Mouse (Mus musculus): ENCODE measurements around the gene Copz1. TPM values are rescaled to one million over a fixed set of nuclear protein-coding genes. Genes with fewer than 3 reads are reported as not detected.

Gene Copz1
- total and polyA plus RNA-seq, 3 experiments, result 80.0 to 271 (median 148) TPM

- no peak overlapping the region for H3K4me2 ChIP-seq (ENCODE audit: insufficient read depth, low read depth, poor library complexity, severe bottlenecking)
- peak; percentile 22 to 33; a peak in 1 of 4 replicates for TF ChIP-seq CTCF (conservative IDR thresholded peaks at IDR 0.05 in 1 of 2, IDR thresholded peaks at IDR 0.05 in 1 of 2; ENCODE audit: low read depth in 2 of 2, low read length in 2 of 2)
- no peak for TF ChIP-seq JUND (conservative IDR thresholded peaks at IDR 0.05; ENCODE audit: low read depth, low read length)
- H3K27me3 ChIP-seq (replicated peaks), result no peaks in the 10 kb centered on the region
- in situ Hi-C loops (cut with MboI; ENCODE audit: low pct_ligation_motif_present, low pct_unique_long_range_greater_than_20kb, low sequenced_read_pairs), result no loop called here
- dilution Hi-C loops (cut with MboI; ENCODE audit: extremely low pct_ligation_motif_present, extremely low pct_unique_long_range_greater_than_20kb, low sequenced_read_pairs), result no loop called here
- H3K79me2 ChIP-seq (replicated peaks; ENCODE audit: control insufficient read depth, extremely low read depth, insufficient read depth, poor library complexity, severe bottlenecking), result peaks cover 6% of the 10 kb centered on the region
- H3K27ac ChIP-seq (ENCODE audit: insufficient read depth, low read depth), result no peak overlapping the region
- no peak overlapping the region for H3K9ac ChIP-seq (ENCODE audit: insufficient read depth, low read depth)
- H3K4me3 ChIP-seq (replicated peaks in 1 of 3; ENCODE audit: low read depth in 2 of 3, low read length in 2 of 3, poor library complexity in 1 of 3), result no peak overlapping the region
- DNase-seq (ENCODE audit: extremely low read depth), result no peak
- peaks cover 52 to 92% of the 10 kb centered on the region in 2 experiments for H3K36me3 ChIP-seq (replicated peaks in 1 of 2; ENCODE audit: control insufficient read depth in 1 of 2, insufficient read depth in 1 of 2, low read length in 1 of 2)
- H3K4me1 ChIP-seq (ENCODE audit: control insufficient read depth in 1 of 2, insufficient read depth in 2 of 2), result peaks cover 5 to 20% of the 10 kb centered on the region in 2 experiments
- no peaks in the 10 kb centered on the region for H3K9me3 ChIP-seq (replicated peaks; ENCODE audit: low read length)
Observed at GRCm38 (mm10) chr15:103293375-103293774, 20.9 kb downstream of the Copz1 start.

GRCm38 (mm10) chr15:103294649-103295048 is 22.1 kb downstream of the Copz1 start:
- no peak overlapping the region for H3K4me3 ChIP-seq (replicated peaks in 1 of 3; ENCODE audit: low read depth in 2 of 3, low read length in 2 of 3, poor library complexity in 1 of 3)
- H3K36me3 ChIP-seq (replicated peaks in 1 of 2; ENCODE audit: control insufficient read depth in 1 of 2, insufficient read depth in 1 of 2, low read length in 1 of 2), result peaks cover 48 to 92% of the 10 kb centered on the region in 2 experiments
- no peaks in the 10 kb centered on the region for H3K9me3 ChIP-seq (replicated peaks; ENCODE audit: low read length)
- dilution Hi-C loops (cut with MboI; ENCODE audit: extremely low pct_ligation_motif_present, extremely low pct_unique_long_range_greater_than_20kb, low sequenced_read_pairs), result no loop called here
- no peak for TF ChIP-seq MAZ (IDR thresholded peaks at IDR 0.05; ENCODE audit: low read depth, low read length)
- no peak for TF ChIP-seq ZMIZ1 (IDR thresholded peaks at IDR 0.05; ENCODE audit: low read depth, low read length)
- no peak for TF ChIP-seq E2F4 (IDR thresholded peaks at IDR 0.05; ENCODE audit: insufficient replicate concordance, low read depth, low read length)
- TF ChIP-seq MAX (IDR thresholded peaks at IDR 0.05; ENCODE audit: low read length), result no peak
- no peak for TF ChIP-seq USF1 (IDR thresholded peaks at IDR 0.05; ENCODE audit: low read depth, low read length)
- TF ChIP-seq MYC (IDR thresholded peaks at IDR 0.05; ENCODE audit: low read depth, low read length), result no peak
- no peak for TF ChIP-seq SIN3A (IDR thresholded peaks at IDR 0.05; ENCODE audit: low read length)
- no peak for TF ChIP-seq PAX5 (IDR thresholded peaks at IDR 0.05; ENCODE audit: low read length)
- no peak for TF ChIP-seq POLR2AphosphoS2 (IDR thresholded peaks at IDR 0.05; ENCODE audit: low read depth, low read length)
- no peak for TF ChIP-seq CTCF (conservative IDR thresholded peaks at IDR 0.05 in 1 of 2, IDR thresholded peaks at IDR 0.05 in 1 of 2; ENCODE audit: low read depth in 2 of 2, low read length in 2 of 2)
- no peak for TF ChIP-seq ELF1 (IDR thresholded peaks at IDR 0.05; ENCODE audit: low read depth, low read length)
- TF ChIP-seq NRF1 (IDR thresholded peaks at IDR 0.05; ENCODE audit: low read depth, low read length), result no peak
- TF ChIP-seq USF2 (conservative IDR thresholded peaks at IDR 0.05; ENCODE audit: low read depth, low read length), result no peak
- peaks cover under 1% of the 10 kb centered on the region; the same call in 1 of the 2 replicates for H3K79me2 ChIP-seq (replicated peaks; ENCODE audit: control insufficient read depth, extremely low read depth, insufficient read depth, poor library complexity, severe bottlenecking)
- H3K4me1 ChIP-seq (ENCODE audit: control insufficient read depth in 1 of 2, insufficient read depth in 2 of 2), result peaks cover 7 to 33% of the 10 kb centered on the region in 2 experiments
- no peaks in the 10 kb centered on the region for H3K27me3 ChIP-seq (replicated peaks)
- H3K27ac ChIP-seq (ENCODE audit: insufficient read depth, low read depth), result no peak overlapping the region
- H3K4me2 ChIP-seq (ENCODE audit: insufficient read depth, low read depth, poor library complexity, severe bottlenecking), result no peak overlapping the region
- in situ Hi-C loops (cut with MboI; ENCODE audit: low pct_ligation_motif_present, low pct_unique_long_range_greater_than_20kb, low sequenced_read_pairs), result no loop called here
- no peak for DNase-seq (ENCODE audit: extremely low read depth)
- H3K9ac ChIP-seq (ENCODE audit: insufficient read depth, low read depth), result no peak overlapping the region

GRCm38 (mm10) chr15:103295851-103296250 is 23.3 kb downstream of the Copz1 start:
- DNase-seq (ENCODE audit: extremely low read depth), result no peak
- TF ChIP-seq POLR2AphosphoS2 (IDR thresholded peaks at IDR 0.05; ENCODE audit: low read depth, low read length) (no peak), SMC3 (IDR thresholded peaks at IDR 0.05; ENCODE audit: low read depth, low read length) (no peak), MAFK (IDR thresholded peaks at IDR 0.05; ENCODE audit: insufficient replicate concordance, low read length) (no peak), TCF12 (IDR thresholded peaks at IDR 0.05; ENCODE audit: low read depth, low read length) (no peak), MXI1 (IDR thresholded peaks at IDR 0.05; ENCODE audit: low read depth, low read length) (no peak), JUN (IDR thresholded peaks at IDR 0.05; ENCODE audit: insufficient read depth, low read depth, low read length) (no peak), ZC3H11A (IDR thresholded peaks at IDR 0.05; ENCODE audit: low read depth, low read length) (no peak), CHD1 (IDR thresholded peaks at IDR 0.05; ENCODE audit: low read depth, low read length) (no peak), TBP (conservative IDR thresholded peaks at IDR 0.05; ENCODE audit: low read depth, low read length) (no peak), RAD21 (IDR thresholded peaks at IDR 0.05; ENCODE audit: low read depth, low read length) (no peak)
- no peak overlapping the region for H3K4me2 ChIP-seq (ENCODE audit: insufficient read depth, low read depth, poor library complexity, severe bottlenecking)
- H3K36me3 ChIP-seq (replicated peaks in 1 of 2; ENCODE audit: control insufficient read depth in 1 of 2, insufficient read depth in 1 of 2, low read length in 1 of 2), result peaks cover 39 to 88% of the 10 kb centered on the region in 2 experiments
- no peaks in the 10 kb centered on the region for H3K9me3 ChIP-seq (replicated peaks; ENCODE audit: low read length)
- no peak overlapping the region for H3K4me3 ChIP-seq (replicated peaks in 1 of 3; ENCODE audit: low read depth in 2 of 3, low read length in 2 of 3, poor library complexity in 1 of 3)
- dilution Hi-C loops (cut with MboI; ENCODE audit: extremely low pct_ligation_motif_present, extremely low pct_unique_long_range_greater_than_20kb, low sequenced_read_pairs), result no loop called here
- H3K27me3 ChIP-seq (replicated peaks), result no peaks in the 10 kb centered on the region
- in situ Hi-C loops (cut with MboI; ENCODE audit: low pct_ligation_motif_present, low pct_unique_long_range_greater_than_20kb, low sequenced_read_pairs), result no loop called here
- peaks cover 9 to 45% of the 10 kb centered on the region in 2 experiments for H3K4me1 ChIP-seq (ENCODE audit: control insufficient read depth in 1 of 2, insufficient read depth in 2 of 2)
- H3K79me2 ChIP-seq (replicated peaks; ENCODE audit: control insufficient read depth, extremely low read depth, insufficient read depth, poor library complexity, severe bottlenecking), result no peaks in the 10 kb centered on the region
- no peak overlapping the region for H3K27ac ChIP-seq (ENCODE audit: insufficient read depth, low read depth)
- no peak overlapping the region for H3K9ac ChIP-seq (ENCODE audit: insufficient read depth, low read depth)
